Mouse (Mus musculus): ENCODE measurements around the gene Lrrc8d.

Lrrc8d gene

GRCm38 (mm10) chr5:105715531-105716124 is 15.9 kb downstream of the Lrrc8d start:
- no peak for DNase-seq (ENCODE audit: low spot score in 2 of 2)

GRCm38 (mm10) chr5:105717294-105717693 is 17.5 kb downstream of the Lrrc8d start:
- DNase-seq (ENCODE audit: low spot score in 2 of 2), result no peak

GRCm38 (mm10) chr5:105718138-105718670 is 18.4 kb downstream of the Lrrc8d start:
- no peak for DNase-seq (ENCODE audit: low spot score in 2 of 2)

- DNase-seq (ENCODE audit: low spot score in 2 of 2), result no peak
Observed at GRCm38 (mm10) chr5:105721267-105721666, 21.5 kb downstream of the Lrrc8d start.

GRCm38 (mm10) chr5:105722807-105723206 is 23.0 kb downstream of the Lrrc8d start:
- DNase-seq (ENCODE audit: low spot score in 2 of 2), result no peak

GRCm38 (mm10) chr5:105730193-105730831 is 30.5 kb downstream of the Lrrc8d start:
- DNase-seq (ENCODE audit: low spot score in 2 of 2), result no peak

- no peak for DNase-seq (ENCODE audit: low spot score in 2 of 2)
Observed at GRCm38 (mm10) chr5:105731173-105731626, 31.4 kb downstream of the Lrrc8d start.

- no peak for DNase-seq (ENCODE audit: low spot score in 2 of 2)
Observed at GRCm38 (mm10) chr5:105731627-105732432, 32.1 kb downstream of the Lrrc8d start.

- DNase-seq (ENCODE audit: low spot score in 2 of 2), result no peak
Observed at GRCm38 (mm10) chr5:105732433-105732891, 32.7 kb downstream of the Lrrc8d start.

- DNase-seq (ENCODE audit: low spot score in 2 of 2), result no peak
Observed at GRCm38 (mm10) chr5:105733226-105733625, 33.5 kb downstream of the Lrrc8d start.

GRCm38 (mm10) chr5:105736365-105736764 is 36.6 kb downstream of the Lrrc8d start:
- no peak for DNase-seq (ENCODE audit: low spot score in 2 of 2)

GRCm38 (mm10) chr5:105737145-105737544 is 37.4 kb downstream of the Lrrc8d start:
- DNase-seq (ENCODE audit: low spot score in 2 of 2), result no peak

- DNase-seq (ENCODE audit: low spot score in 2 of 2), result no peak
Observed at GRCm38 (mm10) chr5:105740437-105740836, 40.7 kb downstream of the Lrrc8d start.

- no peak for DNase-seq (ENCODE audit: low spot score in 2 of 2)
Observed at GRCm38 (mm10) chr5:105742641-105743040, 42.9 kb downstream of the Lrrc8d start.

- no peak for DNase-seq (ENCODE audit: low spot score in 2 of 2)
Observed at GRCm38 (mm10) chr5:105745324-105745723, 45.6 kb downstream of the Lrrc8d start.

- DNase-seq (ENCODE audit: low spot score in 2 of 2), result no peak
Observed at GRCm38 (mm10) chr5:105745927-105746454, 46.2 kb downstream of the Lrrc8d start.

GRCm38 (mm10) chr5:105754803-105755202 is 55.0 kb downstream of the Lrrc8d start:
- DNase-seq (ENCODE audit: low spot score in 2 of 2), result no peak

- no peak for DNase-seq (ENCODE audit: low spot score in 2 of 2)
Observed at GRCm38 (mm10) chr5:105755491-105755890, 55.7 kb downstream of the Lrrc8d start.

GRCm38 (mm10) chr5:105757978-105758377 is 58.2 kb downstream of the Lrrc8d start:
- DNase-seq (ENCODE audit: low spot score in 2 of 2), result no peak

- no peak for DNase-seq (ENCODE audit: low spot score in 2 of 2)
Observed at GRCm38 (mm10) chr5:105758866-105759265, 59.1 kb downstream of the Lrrc8d start.

- DNase-seq (ENCODE audit: low spot score in 2 of 2), result no peak
Observed at GRCm38 (mm10) chr5:105761848-105762482, 62.2 kb downstream of the Lrrc8d start.

- no peak for DNase-seq (ENCODE audit: low spot score in 2 of 2)
Observed at GRCm38 (mm10) chr5:105764369-105764768, 64.6 kb downstream of the Lrrc8d start.
